8 mouse cellular contexts compared by ENCODE assay signal in genomic region chr9:13825896-13826295, GRCm38 (mm10). TPM values are rescaled to one million over a fixed set of nuclear protein-coding genes. Genes with fewer than 3 reads are reported as not detected.
A peak's percentile ranks its signal among the peaks of the same experiment; 100 is the strongest.
DNase-seq lines count a peak whose midpoint lies in the region; ATAC-seq and TF ChIP-seq lines count a peak whose summit lies in the region.

No protein-coding gene starts in this region.

- no peak overlapping the region for H3ac ChIP-seq in C2C12 (ENCODE audit: control insufficient read depth, insufficient read length, low read depth)

- H3K79me3 ChIP-seq in C2C12 (ENCODE audit: low read depth) = peaks cover 62% of the 10 kb centered on the region

- WGBS in forebrain, embryonic 13.5 days = 6% methylated on average over 8 of the region's 8 CpGs
- 4% methylated on average over 8 of the region's 8 CpGs for WGBS in liver, embryonic 12.5 days (ENCODE audit: insufficient replicate concordance)

- H3K4me3 ChIP-seq in gastrocnemius, adult 2 months = peak overlapping the region; percentile 86
- peak overlapping the region; percentile 82 for H3K4me3 ChIP-seq in C2C12 (ENCODE audit: insufficient read depth, poor library complexity, severe bottlenecking)
- H3K4me3 ChIP-seq in forebrain, embryonic 13.5 days = peak overlapping the region; percentile 83
- peak overlapping the region; percentile 92 for H3K4me3 ChIP-seq in liver, embryonic 12.5 days

- peak overlapping the region; percentile 69 for H3K4me2 ChIP-seq in forebrain, embryonic 13.5 days
- H3K4me2 ChIP-seq in liver, embryonic 12.5 days = peak overlapping the region; percentile 75

- no peaks in the 10 kb centered on the region for H3K9me3 ChIP-seq in forebrain, embryonic 13.5 days (replicated peaks)
- no peaks in the 10 kb centered on the region for H3K9me3 ChIP-seq in liver, embryonic 12.5 days (replicated peaks)

- H3K27me3 ChIP-seq in C2C12 (ENCODE audit: control insufficient read depth, insufficient read depth, insufficient read length) = no peaks in the 10 kb centered on the region
- H3K27me3 ChIP-seq in forebrain, embryonic 13.5 days = no peaks in the 10 kb centered on the region
- no peaks in the 10 kb centered on the region for H3K27me3 ChIP-seq in liver, embryonic 12.5 days (replicated peaks)

- ATAC-seq in forebrain, embryonic 13.5 days = no peak
- ATAC-seq in liver, embryonic 12.5 days = no peak

- intact Hi-C loops in gastrocnemius, adult 2 months (cut with DNase I) = loop anchor here (5.0 to 10.0 kb wide), 3 partner anchors 581 to 959 kb away; partner anchors contain the start of genes Ankrd49, Ccdc82, Cwc15 and Jrkl

- no peak for DNase-seq in gastrocnemius, adult 2 months
- DNase-seq in gastrocnemius, adult 18-20 months (ENCODE audit: low spot score) = no peak
- no peak for DNase-seq in yolk sac, embryonic 10.5 days (ENCODE audit: low spot score)
- no peak for DNase-seq in embryo, embryonic 10.5 days (ENCODE audit: low spot score)
- DNase-seq in layer of hippocampus, postnatal 36 days = no peak

- H3K36me3 ChIP-seq in C2C12 (ENCODE audit: control insufficient read depth, insufficient read depth) = peaks cover 46% of the 10 kb centered on the region
- peaks cover 18% of the 10 kb centered on the region for H3K36me3 ChIP-seq in forebrain, embryonic 13.5 days (ENCODE audit: poor library complexity, severe bottlenecking)
- H3K36me3 ChIP-seq in liver, embryonic 12.5 days = peaks cover 39% of the 10 kb centered on the region

- no peak for TF ChIP-seq CTCF in gastrocnemius, adult 2 months (IDR thresholded peaks at IDR 0.05)
- TF ChIP-seq CTCF in C2C12 (IDR thresholded peaks at IDR 0.05; ENCODE audit: control insufficient read depth, insufficient read depth, insufficient read length) = no peak

- H3K9ac ChIP-seq in forebrain, embryonic 13.5 days = peak overlapping the region; percentile 93
- H3K9ac ChIP-seq in liver, embryonic 12.5 days = peak overlapping the region; percentile 94

- H3K79me2 ChIP-seq in C2C12 (ENCODE audit: control insufficient read depth, insufficient read depth) = peaks cover 72% of the 10 kb centered on the region

- H3K27ac ChIP-seq in gastrocnemius, adult 2 months = peak overlapping the region; percentile 98
- peak overlapping the region; percentile 99 for H3K27ac ChIP-seq in forebrain, embryonic 13.5 days
- peak overlapping the region; percentile 99 for H3K27ac ChIP-seq in liver, embryonic 12.5 days

- H3K4me1 ChIP-seq in forebrain, embryonic 13.5 days = peaks cover 32% of the 10 kb centered on the region
- peaks cover 35% of the 10 kb centered on the region for H3K4me1 ChIP-seq in liver, embryonic 12.5 days

TF ChIP-seq in C2C12, 6 proteins besides CTCF, POLR2A, EP300 and RAD21:
- TF ChIP-seq MYOD1 (IDR thresholded peaks at IDR 0.05; ENCODE audit: control insufficient read depth, insufficient read length, low read depth) = no peak
- TF ChIP-seq USF1 (IDR thresholded peaks at IDR 0.05; ENCODE audit: low read depth) = no peak
- TF ChIP-seq MAX (IDR thresholded peaks at IDR 0.05) = no peak
- TF ChIP-seq MYOG (IDR thresholded peaks at IDR 0.05; ENCODE audit: control insufficient read depth, extremely low read depth, insufficient read length) = no peak
- no peak for TF ChIP-seq FOSL1 (IDR thresholded peaks at IDR 0.05; ENCODE audit: insufficient read depth, low read length, poor library complexity, severe bottlenecking)
- TF ChIP-seq CEBPB (IDR thresholded peaks at IDR 0.05; ENCODE audit: low read depth) = no peak

RNA-seq across cellular contexts. Expression of gene Cep57, which starts 1.0 kb away (rescaled TPM):
- total RNA-seq in gastrocnemius, adult 2 months (2021) = 1 to 10 TPM; 5.7 to 7.0 TPM
- 1 to 10 TPM; 4.4 to 4.9 TPM for total RNA-seq in gastrocnemius, adult 18-20 months (2021)
- polyA plus RNA-seq in C2C12 (2012; fragmentation: generic; extraction: Trizol) = 8.6 TPM
- 67.7 and 69.6 TPM in 2 replicates for polyA plus RNA-seq in forebrain, embryonic 13.5 days (2015; fragmentation: Nextera tagmentation; extraction: Ambion mirVana)
- 43.2 and 46.8 TPM in 2 replicates for polyA plus RNA-seq in liver, embryonic 12.5 days (2016; fragmentation: Nextera tagmentation; extraction: Ambion mirVana)
- 10 to 100 TPM; 18.3 to 19.4 TPM for total RNA-seq in layer of hippocampus, postnatal 36 days (2021)

RNA-seq across cellular contexts. Expression of gene Fam76b, which starts 1.6 kb away (rescaled TPM):
- total RNA-seq in gastrocnemius, adult 2 months (2021) = 1 to 10 TPM; 4.9 to 5.3 TPM
- 1 to 10 TPM; 3.6 to 4.1 TPM for total RNA-seq in gastrocnemius, adult 18-20 months (2021)
- 3.3 TPM for polyA plus RNA-seq in C2C12 (2012; fragmentation: generic; extraction: Trizol)
- 26.7 and 29.0 TPM in 2 replicates for polyA plus RNA-seq in forebrain, embryonic 13.5 days (2015; fragmentation: Nextera tagmentation; extraction: Ambion mirVana)
- 14.3 and 16.1 TPM in 2 replicates for polyA plus RNA-seq in liver, embryonic 12.5 days (2016; fragmentation: Nextera tagmentation; extraction: Ambion mirVana)
- total RNA-seq in layer of hippocampus, postnatal 36 days (2021) = 10 to 100 TPM; 19.3 to 20.0 TPM
